Mouse (Mus musculus) liver, adult (tissue): ENCODE results near the gene Cs.

ENCODE experiments used
- GATA4 ChIP-seq: IDR thresholded peaks from 2 replicates; pipeline ENCODE4 v1.6.1; 2014; ENCODE audit warnings: mild to moderate bottlenecking, low read length; ENCODE audit not compliant: insufficient replicate concordance

Cs gene

DNA sequence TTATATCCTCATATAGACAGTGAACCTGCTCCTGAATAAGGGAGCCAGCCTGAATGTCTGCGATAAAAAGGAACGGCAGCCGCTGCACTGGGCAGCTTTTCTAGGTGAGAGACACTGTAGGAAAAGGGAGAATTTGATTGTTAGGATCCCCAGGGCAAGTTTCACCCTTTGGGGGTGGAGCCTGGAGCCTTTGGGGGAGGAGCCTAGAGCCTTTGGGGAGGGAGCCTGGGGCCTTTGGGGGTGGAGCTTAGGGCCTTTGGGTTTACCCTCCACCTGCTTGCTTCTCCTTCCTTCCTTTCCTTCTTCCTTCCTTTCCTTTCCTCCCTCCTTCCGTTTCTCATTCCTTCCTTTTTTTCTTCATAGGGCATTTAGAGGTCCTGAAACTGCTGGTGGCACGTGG is 43.0 kb downstream of the Cs start:
- no peak for TF ChIP-seq GATA4

DNA sequence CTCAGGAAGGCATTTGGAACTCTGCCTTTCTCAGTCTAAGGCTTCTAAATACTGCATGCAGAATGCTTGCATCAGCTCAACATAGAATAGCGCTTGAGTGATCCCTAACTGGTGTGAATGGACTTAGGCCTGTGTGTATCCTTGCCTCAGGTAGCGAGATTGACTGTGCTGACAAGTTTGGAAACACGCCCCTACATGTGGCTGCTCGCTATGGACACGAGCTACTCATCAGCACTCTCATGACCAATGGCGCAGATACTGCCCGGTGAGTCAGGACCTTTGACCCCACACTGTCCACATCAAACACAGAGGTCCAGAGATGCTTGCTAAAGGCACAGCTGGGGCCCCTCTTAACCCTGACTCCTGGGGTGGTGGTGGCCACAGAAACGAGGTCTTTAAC is 44.9 kb downstream of the Cs start:
- TF ChIP-seq GATA4, result no peak

DNA sequence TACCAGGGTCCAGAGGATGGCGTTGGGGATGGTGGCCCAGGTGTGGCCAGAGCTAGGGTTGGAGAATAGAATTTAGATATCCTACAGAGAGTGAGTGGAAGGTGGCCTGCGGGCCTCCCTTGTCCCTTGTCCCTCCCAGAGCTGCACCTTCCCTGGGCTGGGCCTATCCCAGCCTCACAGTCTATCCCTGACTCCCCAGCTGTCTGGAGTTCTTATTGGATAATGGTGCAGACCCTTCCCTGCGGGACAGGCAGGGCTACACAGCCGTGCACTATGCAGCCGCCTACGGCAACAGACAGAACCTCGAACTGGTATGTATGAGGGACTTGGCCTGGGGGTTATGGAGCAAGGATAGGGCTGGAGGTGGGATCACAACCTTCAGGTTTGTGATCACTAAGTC is 48.4 kb downstream of the Cs start:
- no peak for TF ChIP-seq GATA4

DNA sequence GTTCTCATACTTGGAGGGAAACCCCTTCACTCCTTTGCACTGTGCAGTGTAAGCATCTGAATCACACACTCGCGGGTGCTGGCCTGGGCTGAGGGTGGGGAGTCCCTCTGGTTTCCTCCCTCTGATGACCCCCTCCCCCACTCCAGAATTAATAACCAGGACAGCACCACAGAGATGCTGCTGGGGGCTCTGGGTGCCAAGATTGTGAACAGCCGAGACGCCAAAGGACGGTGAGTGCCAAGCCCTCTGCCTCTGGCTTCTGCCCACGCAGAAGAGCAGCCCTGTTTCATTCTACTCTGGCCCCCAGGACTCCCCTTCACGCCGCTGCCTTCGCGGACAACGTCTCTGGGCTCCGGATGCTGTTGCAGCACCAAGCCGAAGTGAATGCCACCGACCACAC is 51.4 kb downstream of the Cs start:
- no peak for TF ChIP-seq GATA4

DNA sequence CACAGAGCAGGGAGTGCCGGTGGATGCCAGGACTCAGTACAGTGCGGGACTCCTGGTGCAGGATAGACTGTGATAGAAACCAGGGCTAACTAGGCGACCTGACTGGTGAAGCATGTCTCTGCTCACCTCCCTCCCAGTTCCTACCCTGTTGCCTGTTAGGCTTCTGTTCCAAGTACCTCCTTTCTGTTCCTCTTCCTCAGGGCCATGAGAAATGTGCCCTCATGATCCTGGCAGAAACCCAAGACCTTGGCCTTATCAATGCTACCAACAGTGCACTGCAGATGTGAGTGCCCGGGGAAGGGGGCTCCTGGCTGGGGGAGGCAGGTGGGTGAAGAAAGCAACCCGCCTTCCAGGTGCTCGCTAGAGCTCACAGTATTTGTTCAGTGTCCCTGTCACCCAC is 52.0 kb downstream of the Cs start:
- no peak for TF ChIP-seq GATA4

DNA sequence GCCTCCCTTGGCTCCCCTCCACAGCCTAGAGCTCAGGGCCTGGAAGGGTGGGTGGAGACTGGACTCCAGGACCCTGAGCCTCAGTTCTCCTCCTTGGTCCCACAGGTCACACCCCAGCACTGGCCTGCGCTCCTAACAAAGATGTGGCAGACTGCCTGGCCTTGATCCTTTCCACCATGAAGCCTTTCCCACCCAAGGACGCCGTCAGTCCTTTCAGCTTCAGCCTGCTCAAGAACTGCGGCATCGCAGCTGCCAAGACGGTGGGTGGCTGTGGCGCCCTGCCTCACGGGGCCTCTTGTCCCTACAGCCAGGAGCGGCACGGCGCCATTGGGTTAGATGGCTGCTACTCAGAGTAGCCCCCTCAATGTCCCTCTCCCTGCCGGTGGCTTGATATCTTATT is 52.8 kb downstream of the Cs start:
- TF ChIP-seq GATA4, result no peak

DNA sequence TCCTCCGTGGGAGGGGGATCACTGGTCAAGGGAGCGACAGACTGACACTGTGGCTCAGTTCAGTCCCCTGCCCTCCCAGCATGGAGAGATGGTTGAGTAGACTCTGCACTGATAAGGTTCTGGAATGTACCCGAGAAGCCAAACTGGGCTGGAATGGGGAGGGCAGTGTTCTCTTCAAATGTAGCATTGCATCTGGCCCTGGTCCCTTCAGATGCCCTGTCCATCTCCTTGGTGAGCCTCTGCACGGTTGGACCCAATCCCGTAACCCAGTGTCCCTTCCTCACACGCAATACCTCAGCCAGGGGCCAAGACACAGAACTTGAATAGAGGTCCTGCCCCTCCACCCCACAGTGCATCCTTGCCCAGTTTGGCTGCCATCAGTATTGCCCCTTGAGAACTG is 54.3 kb downstream of the Cs start:
- no peak for TF ChIP-seq GATA4

DNA sequence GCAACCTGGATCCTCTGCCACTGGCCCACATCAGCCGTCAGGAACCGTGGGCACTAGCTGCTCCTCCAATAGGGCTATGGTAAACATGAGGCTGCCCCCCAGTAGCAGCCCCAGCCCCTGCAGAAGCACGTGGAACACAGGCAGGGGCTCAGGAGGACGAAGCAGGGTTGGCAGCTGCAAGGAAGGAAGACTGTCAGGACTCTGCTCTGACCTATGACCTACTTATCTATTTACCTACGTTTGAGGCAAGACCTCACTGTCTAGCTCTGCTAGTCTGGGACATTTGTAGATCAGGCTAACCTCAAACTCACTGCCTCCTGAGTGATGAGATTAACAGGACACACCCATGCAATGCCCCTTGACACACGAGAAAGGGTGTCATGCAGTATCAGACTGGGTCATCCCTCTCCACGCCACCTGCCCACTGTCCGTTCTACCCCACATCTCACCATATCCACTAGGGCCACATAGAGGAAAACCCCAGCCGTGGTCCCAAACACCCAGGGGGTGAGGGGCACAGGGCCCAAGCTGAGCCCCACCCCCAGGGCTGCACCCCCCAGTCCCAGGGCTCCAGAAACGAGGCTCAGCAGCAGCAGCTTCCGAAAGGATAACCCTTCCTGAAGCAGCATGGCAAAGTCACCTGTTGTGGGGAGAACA is 58.6 kb downstream of the Cs start:
- no peak for TF ChIP-seq GATA4

DNA sequence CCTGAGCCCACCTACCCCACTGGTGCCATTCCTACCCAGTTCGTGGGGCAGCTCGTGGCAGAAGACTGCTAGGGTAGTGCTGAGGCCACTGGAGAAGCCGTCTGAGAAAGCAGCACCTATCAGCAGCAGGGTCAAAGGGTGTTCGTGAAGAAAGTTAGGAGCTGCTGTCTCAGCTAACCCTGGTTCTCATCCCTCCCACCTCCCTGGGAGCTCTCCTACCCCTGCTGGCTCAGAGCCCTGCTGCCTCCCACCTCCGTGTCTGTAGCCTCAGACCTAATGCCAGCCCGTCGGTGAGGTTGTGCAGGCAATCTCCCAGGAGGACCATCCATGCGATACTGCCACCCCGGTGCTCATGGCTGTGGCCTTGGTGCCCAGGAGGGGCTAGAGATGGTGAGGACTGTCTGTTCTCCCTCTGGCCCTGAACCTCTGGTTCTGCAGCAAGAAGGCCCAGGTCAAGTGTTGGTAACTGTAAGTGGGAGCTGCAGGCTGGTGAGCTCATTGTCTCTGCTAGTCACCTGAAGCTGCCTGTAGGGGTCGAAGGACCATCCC is 59.3 kb downstream of the Cs start:
- no peak for TF ChIP-seq GATA4

DNA sequence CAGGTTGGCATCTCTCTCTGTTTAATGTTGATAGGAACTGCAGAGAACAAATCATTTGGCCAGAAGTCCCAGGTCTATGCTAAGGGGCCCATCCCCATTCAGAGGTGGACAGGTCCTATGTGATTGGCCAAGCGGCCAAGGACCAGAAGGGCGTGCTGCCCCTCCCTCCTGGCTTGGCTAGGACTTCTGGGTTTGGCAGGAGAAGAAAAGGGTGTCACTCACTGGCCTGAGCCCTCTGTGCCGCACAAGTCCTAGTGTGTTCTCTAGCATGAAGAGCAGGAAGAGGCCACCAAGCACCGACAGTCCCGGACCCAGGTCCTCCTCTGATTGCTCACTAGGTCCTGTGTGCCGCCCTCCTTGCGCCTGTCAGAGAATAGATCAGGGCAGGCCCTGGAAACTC is 59.9 kb downstream of the Cs start:
- no peak for TF ChIP-seq GATA4

DNA sequence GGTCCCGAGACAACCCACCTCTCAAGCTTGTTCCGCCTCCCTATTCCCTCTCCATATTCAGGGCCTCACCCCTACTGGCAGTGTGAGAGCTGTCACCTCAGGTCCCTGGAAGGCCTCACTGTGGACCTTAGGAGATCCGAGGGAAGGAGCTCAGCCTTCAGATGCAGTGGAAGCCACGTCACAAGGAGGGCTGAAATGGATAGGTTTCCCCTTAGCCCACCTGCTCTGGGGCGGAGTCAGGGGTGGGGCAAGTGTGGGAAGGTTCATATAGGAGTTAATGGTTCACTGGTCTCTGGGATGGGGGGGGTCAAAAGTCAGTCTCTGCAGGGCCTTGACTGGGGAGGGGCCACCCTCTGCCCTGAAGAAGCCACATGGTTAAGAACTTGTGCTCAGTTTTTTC is 62.8 kb downstream of the Cs start:
- no peak for TF ChIP-seq GATA4

DNA sequence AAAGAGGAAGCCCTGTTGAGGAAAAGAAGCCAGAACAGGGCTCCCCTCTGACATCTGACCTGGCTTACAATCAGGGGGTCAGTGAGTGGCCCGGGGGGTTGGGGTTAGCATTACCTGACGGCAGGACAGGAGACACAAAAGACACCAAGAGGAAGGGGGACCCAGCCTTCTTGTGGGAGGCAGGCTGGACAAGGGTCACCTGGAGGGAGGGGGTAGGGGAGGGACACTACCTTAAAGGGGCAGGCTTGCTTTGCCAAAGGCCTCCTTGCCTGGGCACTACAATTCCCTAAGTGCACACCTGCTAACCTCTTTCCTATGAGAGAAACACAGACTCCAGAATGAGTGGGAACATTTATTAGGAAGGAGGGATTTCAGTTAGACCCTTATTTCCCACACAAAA is 63.5 kb downstream of the Cs start, which contains the start of gene Slc39a5:
TSS of gene Slc39a5 (minus strand) at position 174 of the 400 bp plus-strand sequence.
- no peak for TF ChIP-seq GATA4

DNA sequence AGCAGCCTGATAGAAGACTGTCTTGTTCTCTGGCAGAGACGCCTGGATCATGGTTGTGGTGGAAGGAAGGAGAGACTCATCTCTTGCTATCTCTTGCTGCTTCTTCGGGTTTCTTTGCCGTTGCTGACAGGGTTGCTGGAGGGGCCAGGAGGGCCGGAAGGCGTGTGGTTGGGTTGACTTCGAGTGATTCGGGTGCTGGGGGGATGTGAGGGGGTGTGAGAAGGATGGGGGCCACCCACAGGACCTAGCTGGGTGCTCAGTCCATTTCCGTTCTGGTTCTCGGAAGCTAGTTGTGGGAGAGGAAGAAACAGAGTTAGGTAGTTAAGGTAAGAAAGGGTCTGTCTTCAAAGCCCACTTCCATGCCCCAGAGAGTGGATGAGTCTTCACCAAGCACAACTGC is 64.1 kb downstream of the Cs start:
- TF ChIP-seq GATA4, result no peak

DNA sequence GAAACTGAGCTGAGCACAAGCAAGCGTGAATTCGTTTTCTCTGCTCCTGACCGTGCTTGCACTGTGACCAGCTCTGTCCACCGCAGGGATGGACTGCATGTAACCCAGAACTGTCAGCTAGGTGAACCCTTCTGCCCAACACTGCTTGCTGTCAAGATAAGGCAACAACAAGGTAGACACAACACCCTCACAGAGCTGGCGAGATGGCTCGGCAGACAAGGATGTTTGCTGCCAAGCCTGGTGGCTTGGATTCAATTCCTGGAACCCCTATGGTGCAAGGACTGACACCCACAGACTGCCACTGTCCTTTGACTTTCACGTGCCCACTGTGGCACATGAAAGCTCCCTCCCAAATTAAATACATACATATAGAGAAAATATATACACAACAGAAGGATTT is 66.4 kb downstream of the Cs start:
- TF ChIP-seq GATA4, result no peak

DNA sequence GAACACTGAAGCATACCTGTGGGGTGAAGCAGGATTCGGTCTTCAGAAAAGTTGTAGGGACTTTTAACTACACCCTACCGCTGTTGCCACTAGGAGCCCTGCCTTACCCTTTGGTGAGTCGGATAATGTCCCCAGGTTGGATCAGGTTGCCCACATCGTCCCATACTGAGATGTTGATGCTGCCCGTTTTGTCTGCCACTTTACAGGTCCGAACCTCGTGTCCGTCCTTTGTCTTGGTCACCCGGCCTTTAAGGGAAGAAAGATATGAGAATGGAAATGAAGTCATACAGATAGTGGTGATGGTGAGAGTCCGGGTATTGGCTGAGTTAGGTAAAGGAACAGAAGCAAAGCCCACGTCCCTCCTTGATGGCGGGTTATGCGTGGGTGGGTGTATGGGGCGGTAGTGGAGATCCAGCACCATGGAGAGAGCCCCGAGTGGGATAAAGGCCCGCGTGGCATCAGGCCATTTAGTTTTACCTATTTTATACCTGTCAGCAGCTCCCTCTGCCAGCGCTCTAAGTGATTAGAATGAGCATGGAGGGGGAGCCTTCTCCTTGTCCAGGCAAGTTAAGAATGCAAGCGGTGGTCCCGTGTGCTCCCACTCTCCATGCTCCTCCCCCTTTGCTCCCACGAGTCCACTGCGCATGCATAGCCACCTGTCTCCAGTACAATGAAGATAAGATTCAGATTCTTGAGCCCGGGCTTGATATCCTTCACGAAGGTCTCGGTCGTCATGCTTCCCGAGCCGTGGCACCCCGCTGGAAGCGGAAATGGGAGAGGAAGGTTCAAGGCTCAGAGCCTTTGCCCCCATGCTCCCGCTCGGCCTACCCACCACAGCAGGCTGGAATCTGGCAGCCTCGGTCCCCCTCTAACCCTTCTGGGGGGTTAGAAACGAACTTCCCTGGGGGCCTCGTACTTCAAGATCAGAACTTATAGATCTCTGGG is 71.3 kb downstream of the Cs start:
- no peak for TF ChIP-seq GATA4
